Mouse (Mus musculus) thymus, postnatal 36 days (tissue): ENCODE results near the gene Lgi4.

Experiments used
- DNase-seq, 2 experiments: peaks; one replicate each; pipeline ENCODE4 v3.0.0; 2022; ENCODE audit warnings: mixed read lengths in 2 of 2

The Lgi4 gene

GRCm38 (mm10) chr7:31077885-31078445, 18.8 kb downstream of the Lgi4 start:
- DNase-seq = peak in 1 of 2 experiments; percentile 18

- no peak for DNase-seq
These were observed 20.5 kb downstream of the Lgi4 start for GRCm38 (mm10) chr7:31079670-31080069.

- DNase-seq = no peak
These were observed 21.5 kb downstream of the Lgi4 start for GRCm38 (mm10) chr7:31080611-31081010.

- no peak for DNase-seq
These were observed 22.0 kb downstream of the Lgi4 start for GRCm38 (mm10) chr7:31081106-31081505.

- no peak for DNase-seq
These were observed 23.0 kb downstream of the Lgi4 start for GRCm38 (mm10) chr7:31082106-31082505.

- no peak for DNase-seq
These were observed 23.9 kb downstream of the Lgi4 start for GRCm38 (mm10) chr7:31082831-31083588.

- DNase-seq = no peak
These were observed 25.0 kb downstream of the Lgi4 start for GRCm38 (mm10) chr7:31084140-31084539.

GRCm38 (mm10) chr7:31085171-31085570, 26.0 kb downstream of the Lgi4 start:
- DNase-seq = no peak

GRCm38 (mm10) chr7:31086175-31086755, 27.1 kb downstream of the Lgi4 start:
- no peak for DNase-seq

GRCm38 (mm10) chr7:31087262-31087661, 28.1 kb downstream of the Lgi4 start:
- DNase-seq = no peak

- no peak for DNase-seq
These were observed 29.1 kb downstream of the Lgi4 start for GRCm38 (mm10) chr7:31088206-31088605.

- DNase-seq = peak in 1 of 2 experiments; percentile 11
These were observed 30.6 kb downstream of the Lgi4 start for GRCm38 (mm10) chr7:31089721-31090120.

GRCm38 (mm10) chr7:31094774-31095501, 35.8 kb downstream of the Lgi4 start:
- peak; percentile 55 for DNase-seq

GRCm38 (mm10) chr7:31096892-31097564, 37.9 kb downstream of the Lgi4 start:
- no peak for DNase-seq

GRCm38 (mm10) chr7:31097583-31098248, 38.6 kb downstream of the Lgi4 start:
- DNase-seq = peak; percentile 88 to 90

GRCm38 (mm10) chr7:31098697-31099611, 39.8 kb downstream of the Lgi4 start:
- DNase-seq = no peak

GRCm38 (mm10) chr7:31099612-31099982, 40.5 kb downstream of the Lgi4 start:
- peak in 1 of 2 experiments; percentile 24 for DNase-seq

- DNase-seq = no peak
These were observed 41.6 kb downstream of the Lgi4 start for GRCm38 (mm10) chr7:31100786-31101185.

- DNase-seq = peak; percentile 36 to 37
These were observed 46.1 kb downstream of the Lgi4 start for GRCm38 (mm10) chr7:31105061-31105768.

- DNase-seq = no peak
These were observed 47.0 kb downstream of the Lgi4 start for GRCm38 (mm10) chr7:31106166-31106565.
